Mouse (Mus musculus) lung, postnatal 0 days (tissue): ENCODE data around the gene Btbd35f6. TPM values are rescaled to one million over a fixed set of nuclear protein-coding genes. Genes with fewer than 3 reads are reported as not detected.
"Not testable (repeated sequence)": the region's sequence is repeated elsewhere in the genome, so short reads cannot be mapped to it uniquely, and the experiment has no call there.

Source experiments
- ATAC-seq: fragments of 200-750 bp; cut with Nextera tagmentation; 2 replicates; pipeline ENCODE4 v1.8.0; 2017; ENCODE audit warnings: moderate library complexity
- DNase-seq: peaks from one replicate; pipeline ENCODE4 v3.0.0-alpha.2; 2016; ENCODE audit warnings: low spot score
- H3K27ac ChIP-seq: fragments of 300-500 bp; sonication (generic); 2 replicates; pipeline ENCODE4 v1.5.1; 2014; ENCODE audit warnings: antibody characterized with exemption, mild to moderate bottlenecking, low read length, mixed read lengths
- H3K27me3 ChIP-seq: fragments of 300-500 bp; sonication (generic); replicated peaks from 2 replicates; pipeline ENCODE4 v1.6.1; 2014; ENCODE audit warnings: low read length, mixed read lengths; ENCODE audit not compliant: insufficient read depth
- H3K36me3 ChIP-seq: fragments of 300-500 bp; sonication (generic); 2 replicates; pipeline ENCODE4 v1.6.1; 2014; ENCODE audit warnings: low read length, mixed read lengths; ENCODE audit not compliant: insufficient read depth
- H3K4me1 ChIP-seq: fragments of 300-500 bp; sonication (generic); 2 replicates; pipeline ENCODE4 v1.6.1; 2014; ENCODE audit warnings: antibody characterized with exemption, low read depth, low read length, mixed read lengths; ENCODE audit not compliant: insufficient read depth
- H3K4me2 ChIP-seq: fragments of 300-500 bp; sonication (generic); replicated peaks from 2 replicates; pipeline ENCODE4 v1.6.1; 2014; ENCODE audit warnings: low read depth, mild to moderate bottlenecking, low read length, moderate library complexity, mixed read lengths
- H3K4me3 ChIP-seq: fragments of 300-500 bp; sonication (generic); 2 replicates; pipeline ENCODE4 v1.5.1; 2014; ENCODE audit warnings: low read depth, low read length
- H3K9ac ChIP-seq: fragments of 300-500 bp; sonication (generic); replicated peaks from 2 replicates; pipeline ENCODE4 v1.6.1; 2014; ENCODE audit warnings: low read depth, mild to moderate bottlenecking
- H3K9me3 ChIP-seq: fragments of 300-500 bp; sonication (generic); 2 replicates; pipeline ENCODE4 v1.6.1; 2016; ENCODE audit warnings: low read length, mixed read lengths
- WGBS: fragments of 180-500 bp; shearing (Covaris S2); extraction: QIAGEN DNeasy Blood & Tissue Kit; methylation state at CpG from one replicate; pipeline ENCODE4 v1.1.7; 2014; 5-methylcytosine and 5-hydroxymethylcytosine counted together
- polyA plus RNA-seq: library from polyadenylated mRNA; unstranded; fragments of >200 nt; fragmentation: Nextera tagmentation; extraction: Ambion mirVana; gene quantifications from 2 replicates; pipeline ENCODE4 v1.2.1, GENCODE M21; 2015

Btbd35f6 gene
- not detected in 2 replicates for polyA plus RNA-seq

DNA sequence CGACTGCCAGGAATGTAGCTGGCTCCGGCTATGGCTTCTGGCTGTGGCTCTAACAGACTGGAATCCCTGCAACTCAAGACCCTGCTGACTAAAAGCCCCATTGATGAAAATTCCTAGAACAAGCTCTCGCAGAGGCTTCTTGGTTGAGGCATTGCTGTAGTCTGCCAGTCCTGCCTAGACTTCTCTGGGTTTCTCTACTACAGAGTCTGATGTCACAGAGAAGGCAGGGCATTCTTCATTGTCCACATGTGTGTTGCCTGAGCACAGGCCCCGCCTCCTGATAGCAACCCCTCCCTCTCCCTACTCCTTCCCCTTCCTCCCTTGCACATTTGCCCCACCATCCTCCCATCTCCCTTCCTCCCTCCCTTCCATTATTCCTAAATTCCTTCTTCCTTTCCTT, at the start of gene Btbd35f6:
Gene Btbd35f6, minus strand, starts transcription at position 101 of the 400 bp plus-strand sequence.
- H3K4me2 ChIP-seq, H3K9ac ChIP-seq, DNase-seq, H3K4me3 ChIP-seq, ATAC-seq, H3K27ac ChIP-seq, H3K27me3 ChIP-seq, H3K9me3 ChIP-seq, H3K4me1 ChIP-seq, H3K36me3 ChIP-seq: not testable (repeated sequence)
- no CpG with 5 or more reads among the region's 4 CpGs for WGBS

- H3K27ac ChIP-seq, H3K4me3 ChIP-seq, DNase-seq, ATAC-seq, H3K27me3 ChIP-seq, H3K4me2 ChIP-seq, H3K9ac ChIP-seq, H3K36me3 ChIP-seq, H3K4me1 ChIP-seq, H3K9me3 ChIP-seq: not testable (repeated sequence)
These were observed 30.4 kb upstream of the Btbd35f6 start, which contains the start of gene Gm21870 for GRCm38 (mm10) chrX:33986716-33987115. Gene Gm21870, minus strand, starts transcription at chrX:33986816.

- not testable (repeated sequence) for ATAC-seq, H3K4me2 ChIP-seq, H3K36me3 ChIP-seq, H3K4me1 ChIP-seq, H3K9me3 ChIP-seq, DNase-seq, H3K4me3 ChIP-seq, H3K9ac ChIP-seq, H3K27me3 ChIP-seq, H3K27ac ChIP-seq
- WGBS = no CpG with 5 or more reads among the region's 1 CpGs
These were observed 26.1 kb downstream of the Btbd35f6 start for GRCm38 (mm10) chrX:33930216-33930615.

DNA sequence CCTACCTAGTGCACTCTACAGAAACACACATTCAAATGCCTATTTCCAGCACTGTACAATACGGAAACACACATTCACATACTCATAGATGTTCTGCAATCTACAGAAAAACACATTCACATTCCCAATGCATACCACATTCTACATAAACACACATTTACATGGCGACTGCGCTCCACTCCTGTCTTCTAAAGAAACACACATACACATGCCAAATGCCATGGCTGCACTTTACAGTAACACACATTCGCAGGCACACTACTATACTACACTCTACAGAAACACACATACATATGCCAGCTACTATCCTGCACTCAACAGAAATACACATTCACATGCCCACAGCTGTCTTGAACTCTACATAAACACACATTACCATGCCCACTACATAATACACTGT, 28.1 kb downstream of the Btbd35f6 start:
- H3K27me3 ChIP-seq, H3K4me1 ChIP-seq, H3K36me3 ChIP-seq, H3K9me3 ChIP-seq, H3K4me3 ChIP-seq, H3K9ac ChIP-seq, H3K27ac ChIP-seq, ATAC-seq, H3K4me2 ChIP-seq: not testable (repeated sequence)
- peak; percentile 3 for DNase-seq
- 72% methylated on average over 4 of the region's 4 CpGs for WGBS

DNA sequence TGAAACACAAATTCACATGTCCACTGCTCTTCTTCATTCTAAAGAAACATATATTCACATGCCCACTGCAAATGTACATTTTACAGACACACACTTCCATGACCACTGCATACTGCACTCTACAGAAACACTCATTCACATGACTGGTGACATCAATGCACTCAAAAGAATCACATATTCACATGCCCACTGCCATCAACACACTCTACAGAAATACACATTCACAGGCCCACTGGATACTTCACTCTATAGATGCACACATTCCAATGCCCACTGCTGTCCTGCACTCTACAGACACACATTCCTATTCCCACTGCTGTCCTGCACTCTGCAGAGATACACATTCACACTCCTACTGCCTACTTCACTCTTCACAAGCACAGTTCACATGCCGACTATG, 30.0 kb downstream of the Btbd35f6 start:
- H3K36me3 ChIP-seq, DNase-seq, H3K4me1 ChIP-seq, H3K9ac ChIP-seq, ATAC-seq, H3K4me3 ChIP-seq, H3K27me3 ChIP-seq, H3K27ac ChIP-seq, H3K9me3 ChIP-seq, H3K4me2 ChIP-seq: not testable (repeated sequence)
- WGBS = no CpG with 5 or more reads among the region's 1 CpGs

- H3K36me3 ChIP-seq, H3K4me3 ChIP-seq, ATAC-seq, H3K9ac ChIP-seq, DNase-seq, H3K27me3 ChIP-seq, H3K9me3 ChIP-seq, H3K4me2 ChIP-seq, H3K27ac ChIP-seq, H3K4me1 ChIP-seq: not testable (repeated sequence)
- WGBS = 71% methylated on average over 2 of the region's 2 CpGs
These were observed 30.9 kb downstream of the Btbd35f6 start for GRCm38 (mm10) chrX:33925420-33925819.

Other genes starting within 250 kb of the Btbd35f6 start
- gene Gm21870, start 30.3 kb upstream of the Btbd35f6 start, polyA plus RNA-seq = not detected in 2 replicates
- not detected in 2 replicates for gene Btbd35f9, start 205.0 kb upstream of the Btbd35f6 start, polyA plus RNA-seq